Comparison of ENCODE assay signal across 13 mouse cellular contexts in the genomic region with DNA sequence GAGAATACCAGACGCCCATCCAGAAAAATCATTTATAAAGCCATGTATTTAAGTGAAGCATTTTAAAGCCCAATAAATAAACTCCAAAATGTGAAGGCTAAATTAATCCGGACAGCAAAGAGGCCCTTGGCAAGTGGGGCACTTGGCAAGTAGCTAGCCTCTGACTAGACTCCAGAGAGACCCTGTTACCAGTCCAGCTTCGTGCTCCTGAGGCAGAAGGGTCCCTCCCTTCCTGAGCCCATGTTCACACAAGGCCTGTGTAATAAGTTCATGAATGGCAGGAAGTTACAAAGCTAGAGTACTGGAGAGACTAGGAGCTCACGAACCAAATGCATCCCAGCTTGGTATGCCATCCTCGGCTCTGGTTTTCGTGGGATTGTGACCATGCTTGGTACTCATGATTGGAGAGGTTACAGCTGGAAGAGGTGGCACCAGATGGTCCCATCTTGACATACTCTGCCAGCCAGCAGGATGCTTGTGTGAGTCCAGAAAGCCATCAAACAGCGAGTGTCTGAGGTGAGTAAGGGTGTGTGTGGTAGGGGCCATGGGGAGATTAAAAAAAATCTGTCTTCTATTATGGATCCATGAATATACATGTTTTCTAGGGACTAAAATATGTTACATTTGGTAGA.
A peak's percentile ranks its signal among the peaks of the same experiment; 100 is the strongest.
DNase-seq lines count a peak whose midpoint lies in the region; ATAC-seq lines count a peak whose summit lies in the region.
"Had no signal": no experiment of that assay in that cellular context is flagged by ENCODE, and none has a peak within 500 bp of the region (broad histone marks: within the 10 kb centered on the region; RNA-seq: fewer than 3 reads in every experiment).

No protein-coding gene starts in this region.

- no peaks in the 10 kb centered on the region for H3K4me1 ChIP-seq in heart, embryonic 10.5 days
- no peaks in the 10 kb centered on the region for H3K4me1 ChIP-seq in heart, embryonic 12.5 days (replicated peaks)
- H3K4me1 ChIP-seq: embryonic facial prominence, embryonic 15.5 days; hindbrain, embryonic 13.5 days had no signal

- H3K9me3 ChIP-seq in heart, embryonic 10.5 days, result no peaks in the 10 kb centered on the region
- no peaks in the 10 kb centered on the region for H3K9me3 ChIP-seq in heart, embryonic 12.5 days (replicated peaks)
- H3K9me3 ChIP-seq: embryonic facial prominence, embryonic 15.5 days; forebrain, embryonic 12.5 days; hindbrain, embryonic 13.5 days had no signal

- WGBS in heart, embryonic 10.5 days, result 72% methylated on average over 7 of the region's 7 CpGs
- WGBS in heart, embryonic 12.5 days, result 76% methylated on average over 7 of the region's 7 CpGs

- H3K9ac ChIP-seq in heart, embryonic 12.5 days, result no peak overlapping the region
- H3K9ac ChIP-seq: embryonic facial prominence, embryonic 15.5 days; forebrain, embryonic 12.5 days; hindbrain, embryonic 13.5 days had no signal

- no peak for ATAC-seq in heart, embryonic 12.5 days (ENCODE audit: insufficient number of reproducible peaks, low FRiP score)

- no peak overlapping the region for H3K4me3 ChIP-seq in heart, embryonic 10.5 days
- no peak overlapping the region for H3K4me3 ChIP-seq in heart, embryonic 12.5 days
- H3K4me3 ChIP-seq: embryonic facial prominence, embryonic 15.5 days; forebrain, embryonic 12.5 days; hindbrain, embryonic 13.5 days had no signal

- H3K27me3 ChIP-seq in heart, embryonic 10.5 days (ENCODE audit: insufficient read depth, poor library complexity, severe bottlenecking), result peaks cover 18% of the 10 kb centered on the region; the same call in 1 of the 2 replicates
- peaks cover 15% of the 10 kb centered on the region; the same call in 1 of the 2 replicates for H3K27me3 ChIP-seq in heart, embryonic 12.5 days (replicated peaks)
- H3K27me3 ChIP-seq: embryonic facial prominence, embryonic 15.5 days; forebrain, embryonic 12.5 days; hindbrain, embryonic 13.5 days had no signal

- H3K36me3 ChIP-seq in heart, embryonic 10.5 days, result no peaks in the 10 kb centered on the region
- no peaks in the 10 kb centered on the region for H3K36me3 ChIP-seq in heart, embryonic 12.5 days
- H3K36me3 ChIP-seq: forebrain, embryonic 12.5 days had no signal

- no peak overlapping the region for H3K27ac ChIP-seq in heart, embryonic 10.5 days
- no peak overlapping the region for H3K27ac ChIP-seq in heart, embryonic 12.5 days (ENCODE audit: poor library complexity, severe bottlenecking)
- H3K27ac ChIP-seq: embryonic facial prominence, embryonic 15.5 days; forebrain, embryonic 12.5 days; hindbrain, embryonic 13.5 days had no signal

- no peak overlapping the region for H3K4me2 ChIP-seq in heart, embryonic 12.5 days
- H3K4me2 ChIP-seq: embryonic facial prominence, embryonic 15.5 days; forebrain, embryonic 12.5 days; heart, embryonic 11.5 days; hindbrain, embryonic 13.5 days had no signal

- DNase-seq in heart, embryonic 10.5 days (ENCODE audit: low spot score), result peak; percentile 48
- DNase-seq in lung, postnatal 10 days, result peak; percentile 17
- no peak for DNase-seq in lung, adult 18-20 months
- DNase-seq in cerebellum, adult 18-20 months, result peak; percentile 46 to 49
- peak; percentile 43 to 56 for DNase-seq in cerebellum, postnatal 25 days
- DNase-seq in natural killer cell, adult 2 months (ENCODE audit: low spot score in 2 of 2), result no peak
- DNase-seq: gastrocnemius, postnatal 10 days; kidney, adult 11 months had no signal

Comparison
In these comparisons a context has a peak if more than half of its experiments do, and no peak if none do; other contexts are left out.
1. DNase-seq: peak in heart, embryonic 10.5 days (single experiment), lung, postnatal 10 days (single experiment), cerebellum, adult 18-20 months (2 of 2) and cerebellum, postnatal 25 days (2 of 2); none in lung, adult 18-20 months (0 of 2) and natural killer cell, adult 2 months (0 of 2).